Mouse (Mus musculus) urinary bladder, postnatal 14 days (tissue): ENCODE data around the gene Drap1.
A peak's percentile ranks its signal among the peaks of the same experiment; 100 is the strongest.
"Not testable (repeated sequence)": the region's sequence is repeated elsewhere in the genome, so short reads cannot be mapped to it uniquely, and the experiment has no call there.

ENCODE experiments used
- DNase-seq: peaks from one replicate; pipeline ENCODE4 v3.0.0; 2021; ENCODE audit warnings: low spot score

The Drap1 gene

GRCm38 (mm10) chr19:5419630-5420029 is 5.1 kb downstream of the Drap1 start:
- no peak for DNase-seq

- no peak for DNase-seq
Observed at GRCm38 (mm10) chr19:5418750-5419466, 5.9 kb downstream of the Drap1 start.

GRCm38 (mm10) chr19:5414534-5414957 is 10.2 kb downstream of the Drap1 start:
- peak; percentile 36 for DNase-seq

GRCm38 (mm10) chr19:5413840-5414239 is 10.9 kb downstream of the Drap1 start:
- DNase-seq: no peak

- DNase-seq: no peak
Observed at GRCm38 (mm10) chr19:5411961-5412360, 12.8 kb downstream of the Drap1 start.

- no peak for DNase-seq
Observed at GRCm38 (mm10) chr19:5410641-5411040, 14.1 kb downstream of the Drap1 start.

- DNase-seq: no peak
Observed at GRCm38 (mm10) chr19:5409068-5409467, 15.7 kb downstream of the Drap1 start.

- no peak for DNase-seq
Observed at GRCm38 (mm10) chr19:5408057-5409001, 16.4 kb downstream of the Drap1 start.

GRCm38 (mm10) chr19:5407133-5407532 is 17.6 kb downstream of the Drap1 start:
- DNase-seq: peak; percentile 67

- DNase-seq: not testable (repeated sequence)
Observed at GRCm38 (mm10) chr19:5406531-5407126, 18.1 kb downstream of the Drap1 start.

- no peak for DNase-seq
Observed at GRCm38 (mm10) chr19:5405924-5406323, 18.9 kb downstream of the Drap1 start.

GRCm38 (mm10) chr19:5402293-5402692 is 22.5 kb downstream of the Drap1 start, which contains the start of gene Tsga10ip:
TSS of gene Tsga10ip (minus strand) at chr19:5402526.
- no peak for DNase-seq

- not testable (repeated sequence) for DNase-seq
Observed at GRCm38 (mm10) chr19:5401073-5401472, 23.7 kb downstream of the Drap1 start.

GRCm38 (mm10) chr19:5395371-5395770 is 29.4 kb downstream of the Drap1 start:
- no peak for DNase-seq

- no peak for DNase-seq
Observed at GRCm38 (mm10) chr19:5394168-5394567, 30.6 kb downstream of the Drap1 start.

GRCm38 (mm10) chr19:5392892-5393291 is 31.9 kb downstream of the Drap1 start:
- peak; percentile 78 for DNase-seq

- DNase-seq: no peak
Observed at GRCm38 (mm10) chr19:5390416-5390815, 34.4 kb downstream of the Drap1 start.

- peak; percentile 52 for DNase-seq
Observed at GRCm38 (mm10) chr19:5389647-5390046, 35.1 kb downstream of the Drap1 start.

- peak; percentile 95 for DNase-seq
Observed at GRCm38 (mm10) chr19:5388588-5389242, 36.1 kb downstream of the Drap1 start, which contains the start of gene Sart1. TSS of gene Sart1 (minus strand) at chr19:5388703.

GRCm38 (mm10) chr19:5388011-5388441 is 36.8 kb downstream of the Drap1 start:
- peak; percentile 27 for DNase-seq

GRCm38 (mm10) chr19:5384715-5385114 is 40.1 kb downstream of the Drap1 start:
- DNase-seq: no peak

- DNase-seq: no peak
Observed at GRCm38 (mm10) chr19:5383326-5383725, 41.5 kb downstream of the Drap1 start.
